Mouse (Mus musculus): Measurements from ENCODE around the gene Mtfr1l. TPM values are rescaled to one million over a fixed set of nuclear protein-coding genes. Genes with fewer than 3 reads are reported as not detected.

Gene Mtfr1l
- 115 TPM for polyA plus RNA-seq (2017; shearing (Covaris generic))

DNA sequence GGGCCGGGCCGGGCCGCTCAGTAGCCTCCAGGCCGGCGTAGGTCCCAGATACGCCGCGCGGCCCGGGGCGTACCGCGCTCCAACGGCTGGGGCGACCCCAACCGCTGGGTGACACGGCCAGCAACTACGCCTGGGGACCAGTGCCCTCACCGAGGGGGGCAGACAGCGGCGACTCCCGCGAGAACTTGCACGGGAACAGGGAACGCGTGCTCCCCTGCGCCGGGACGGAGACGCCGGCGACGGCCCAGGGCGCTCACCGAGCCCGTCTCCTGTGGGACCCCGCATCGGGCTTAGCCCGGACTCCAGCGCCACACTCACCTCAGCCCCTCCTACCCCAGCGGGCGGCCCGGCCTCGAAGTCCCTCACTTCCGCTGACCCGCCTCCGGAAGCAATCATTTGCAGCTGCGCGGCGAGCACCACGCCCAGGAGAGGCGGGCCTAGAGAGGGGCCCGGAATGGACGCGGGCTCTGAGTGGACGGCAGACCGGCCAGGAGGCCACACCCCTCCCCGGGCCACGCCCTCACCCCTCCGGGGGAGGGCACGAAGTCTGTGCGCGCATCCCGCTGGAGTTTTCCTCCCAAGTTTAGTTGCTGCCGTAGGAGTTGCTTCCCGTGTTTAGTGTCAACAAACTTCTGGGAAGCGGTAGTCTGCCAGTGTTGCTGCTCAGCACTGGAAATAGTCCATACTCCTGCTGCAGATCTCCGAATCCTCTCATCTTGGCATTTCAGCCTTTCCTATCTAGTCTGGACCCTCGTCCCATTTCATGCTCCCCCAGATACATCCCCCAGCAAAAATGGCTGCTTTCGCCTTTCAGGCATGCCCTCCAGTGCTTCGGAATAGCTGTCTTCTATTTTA is at the start of gene Mtfr1l:
TSS of gene Mtfr1l (minus strand) at position 456 of the 855 bp plus-strand sequence.

DNA sequence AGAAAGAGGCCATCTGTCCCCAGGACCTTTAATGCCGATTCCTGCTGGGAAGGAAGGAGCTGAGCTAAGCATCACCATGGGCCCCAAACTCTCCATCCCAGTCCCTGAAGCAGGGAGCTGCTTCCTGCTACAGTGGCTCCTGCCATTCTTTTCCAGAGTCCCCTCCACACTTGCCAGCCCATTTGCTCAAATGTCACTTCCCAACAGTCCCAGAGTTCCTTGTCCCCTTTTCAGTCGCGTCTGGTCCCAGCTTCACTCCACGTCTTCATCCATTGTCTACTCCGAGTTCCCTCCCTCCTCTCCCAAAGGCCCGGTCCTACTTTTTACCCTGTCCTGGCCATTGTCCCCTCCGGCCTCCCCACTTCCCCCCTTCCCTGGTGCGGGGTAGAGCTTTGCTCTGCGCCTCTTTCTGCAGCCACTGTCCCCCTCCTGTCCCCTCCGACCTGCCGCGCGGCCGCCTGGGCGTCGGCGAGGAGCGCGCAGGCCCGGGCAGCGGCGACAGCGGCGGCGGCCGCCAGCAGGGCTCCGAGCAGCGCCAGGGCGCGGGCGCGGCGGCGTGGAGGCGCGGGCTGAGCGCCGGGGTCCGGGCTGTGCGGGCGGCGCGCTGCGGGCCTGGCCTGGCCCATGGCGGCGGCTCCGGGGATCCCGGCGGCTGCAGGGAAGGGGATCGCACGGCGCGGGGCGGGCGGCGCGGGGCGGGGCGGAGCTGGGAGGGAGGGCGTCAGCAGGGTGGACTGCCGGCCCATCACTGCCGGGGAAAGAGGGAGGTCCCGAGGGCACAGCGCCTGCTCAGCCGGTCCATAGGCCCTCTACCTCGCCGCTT is 16.5 kb upstream of the Mtfr1l start, which contains the start of gene Selenon:
TSS of gene Selenon (minus strand) at position 673 of the 823 bp plus-strand sequence.

DNA sequence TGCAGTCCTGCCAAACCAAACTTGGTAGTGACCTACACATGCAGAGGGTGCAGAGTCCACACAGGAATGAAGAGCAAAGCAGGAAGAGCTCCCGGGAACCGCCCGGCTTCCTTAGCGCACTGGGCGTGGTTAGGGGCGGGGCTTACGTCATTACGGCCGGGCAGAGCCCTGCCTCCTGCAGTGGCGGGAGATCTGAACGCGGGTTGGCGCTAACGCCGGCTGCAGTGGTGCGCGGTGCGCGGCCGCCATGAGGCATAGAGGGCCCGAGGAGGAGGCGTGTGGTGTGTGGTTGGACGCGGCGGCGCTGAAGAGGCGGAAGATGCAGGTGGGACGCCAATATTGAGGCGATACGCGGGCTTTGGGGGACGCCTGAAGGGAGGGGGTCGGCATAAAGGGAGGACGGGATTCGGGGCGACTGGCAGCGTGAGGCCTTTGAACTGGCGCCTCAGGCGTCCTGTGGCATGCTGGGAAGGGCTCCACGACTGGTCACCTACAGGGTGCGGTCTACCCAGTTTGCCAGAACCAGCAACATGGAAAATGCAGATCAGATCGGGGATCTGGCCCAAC is 24.3 kb downstream of the Mtfr1l start, which contains the start of gene Aunip:
TSS of gene Aunip (plus strand) at position 155 of the 567 bp plus-strand sequence.

DNA sequence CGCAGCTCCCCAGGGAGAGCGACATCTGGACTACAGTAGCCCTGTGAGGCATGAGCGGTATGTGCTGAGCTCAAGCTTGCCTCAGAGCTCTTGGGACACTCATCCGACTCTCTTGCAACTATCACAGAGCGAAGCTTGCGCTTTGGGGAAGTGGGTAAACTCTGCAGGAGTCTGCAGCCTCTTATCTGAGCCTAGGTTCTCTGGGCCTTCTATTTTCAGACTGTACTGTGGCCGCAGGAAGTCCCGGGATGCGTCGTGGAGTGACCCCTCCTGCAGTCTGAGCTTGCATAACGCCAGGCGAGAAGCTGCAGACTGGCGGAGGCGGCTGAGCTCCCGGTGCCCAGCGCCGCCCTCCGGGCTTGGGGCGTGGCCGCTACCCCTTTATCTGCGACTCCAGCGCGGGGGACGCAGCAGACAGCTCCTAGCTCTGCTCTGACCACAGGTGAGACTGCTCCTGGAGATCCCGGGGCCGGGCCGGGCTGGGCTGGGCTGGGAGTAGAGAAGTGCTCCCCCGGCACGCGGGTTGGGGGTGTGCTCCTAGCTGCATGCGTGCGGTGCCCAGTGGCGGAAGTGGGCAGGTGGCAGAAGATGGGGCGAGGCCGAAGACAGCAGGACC is 38.5 kb downstream of the Mtfr1l start, which contains the start of gene Paqr7:
TSS of gene Paqr7 (plus strand) at position 103 of the 616 bp plus-strand sequence.

Other genes starting within 250 kb of the Mtfr1l start
- 17.7 TPM for gene Pdik1l, start 247.5 kb downstream of the Mtfr1l start, polyA plus RNA-seq (2017; shearing (Covaris generic))
- not detected for gene Trim63, start 220.3 kb downstream of the Mtfr1l start, polyA plus RNA-seq (2017; shearing (Covaris generic))
- gene Slc30a2, start 192.2 kb downstream of the Mtfr1l start, polyA plus RNA-seq (2017; shearing (Covaris generic)) = 0.28 TPM
- gene Extl1, start 151.5 kb downstream of the Mtfr1l start, polyA plus RNA-seq (2017; shearing (Covaris generic)) = 1.2 TPM
- 1.8 TPM for gene Pafah2, start 139.1 kb downstream of the Mtfr1l start, polyA plus RNA-seq (2017; shearing (Covaris generic))
- gene Stmn1, start 67.1 kb downstream of the Mtfr1l start, polyA plus RNA-seq (2017; shearing (Covaris generic)) = 62.6 TPM
- 24.0 TPM for gene Paqr7, start 38.7 kb downstream of the Mtfr1l start, polyA plus RNA-seq (2017; shearing (Covaris generic))
- 0.55 TPM for gene Aunip, start 24.4 kb downstream of the Mtfr1l start, polyA plus RNA-seq (2017; shearing (Covaris generic))
- 2.3 TPM for gene Selenon, start 16.8 kb upstream of the Mtfr1l start, polyA plus RNA-seq (2017; shearing (Covaris generic))
- gene Man1c1, start 168.9 kb upstream of the Mtfr1l start, polyA plus RNA-seq (2017; shearing (Covaris generic)) = 6.5 TPM
- 68.2 TPM for gene Ldlrap1, start 232.6 kb upstream of the Mtfr1l start, polyA plus RNA-seq (2017; shearing (Covaris generic))

All from CD4-positive, CD25-positive, alpha-beta regulatory T cell (primary cell).